Mouse (Mus musculus) forebrain, embryonic 14.5 days (tissue): Measurements from ENCODE around the gene Btbd9. TPM values are rescaled to one million over a fixed set of nuclear protein-coding genes. Genes with fewer than 3 reads are reported as not detected.

Experiments
- ATAC-seq: fragments of 200-750 bp; cut with Nextera tagmentation; 2 replicates; pipeline ENCODE4 v1.8.0; 2017; ENCODE audit warnings: mild to moderate bottlenecking, moderate library complexity
- DNase-seq: peaks from one replicate; pipeline ENCODE4 v3.0.0-alpha.2; 2015; ENCODE audit warnings: low spot score
- H3K27ac ChIP-seq: fragments of 300-500 bp; sonication (generic); 2 replicates; pipeline ENCODE4 v1.5.1; 2014; ENCODE audit warnings: low read depth, mild to moderate bottlenecking, control low read depth, low read length, moderate library complexity
- H3K27me3 ChIP-seq: fragments of 300-500 bp; sonication (generic); replicated peaks from 2 replicates; pipeline ENCODE4 v1.6.1; 2014; ENCODE audit warnings: low read length, control low read depth, mixed read lengths; ENCODE audit not compliant: control insufficient read depth, insufficient read depth
- H3K36me3 ChIP-seq: fragments of 300-500 bp; sonication (generic); 2 replicates; pipeline ENCODE4 v1.6.1; 2014; ENCODE audit warnings: low read length, control low read depth; ENCODE audit not compliant: control insufficient read depth, insufficient read depth
- H3K4me1 ChIP-seq: fragments of 300-500 bp; sonication (generic); 2 replicates; pipeline ENCODE4 v1.6.1; 2014; ENCODE audit warnings: antibody characterized with exemption, low read length, control low read depth; ENCODE audit not compliant: control insufficient read depth, insufficient read depth
- H3K4me2 ChIP-seq: fragments of 300-500 bp; sonication (generic); 2 replicates; pipeline ENCODE4 v1.6.1; 2014; ENCODE audit warnings: mild to moderate bottlenecking, control low read depth, low read length
- H3K4me3 ChIP-seq: fragments of 300-500 bp; sonication (generic); 2 replicates; pipeline ENCODE4 v1.5.1; 2014; ENCODE audit warnings: low read depth, low read length, control low read depth
- H3K9ac ChIP-seq: fragments of 300-500 bp; sonication (generic); 2 replicates; pipeline ENCODE4 v1.6.1; 2014; ENCODE audit warnings: mild to moderate bottlenecking, low read length, control low read depth, moderate library complexity
- H3K9me3 ChIP-seq: fragments of 300-500 bp; sonication (generic); replicated peaks from 2 replicates; pipeline ENCODE4 v1.6.1; 2016; ENCODE audit warnings: low read length, control low read depth, mixed read lengths; ENCODE audit not compliant: control insufficient read depth
- WGBS: fragments of 180-500 bp; shearing (Covaris S2); extraction: QIAGEN DNeasy Blood & Tissue Kit; methylation state at CpG from one replicate; pipeline ENCODE4 v1.1.7; 2014; 5-methylcytosine and 5-hydroxymethylcytosine counted together
- polyA plus RNA-seq: library from polyadenylated mRNA; unstranded; fragments of >200 nt; fragmentation: Nextera tagmentation; extraction: Ambion mirVana; gene quantifications from 2 replicates; pipeline ENCODE4 v1.2.1, GENCODE M21; 2014

The Btbd9 gene
- polyA plus RNA-seq, 1 experiment from 2014 or later: 73.7 TPM

DNA sequence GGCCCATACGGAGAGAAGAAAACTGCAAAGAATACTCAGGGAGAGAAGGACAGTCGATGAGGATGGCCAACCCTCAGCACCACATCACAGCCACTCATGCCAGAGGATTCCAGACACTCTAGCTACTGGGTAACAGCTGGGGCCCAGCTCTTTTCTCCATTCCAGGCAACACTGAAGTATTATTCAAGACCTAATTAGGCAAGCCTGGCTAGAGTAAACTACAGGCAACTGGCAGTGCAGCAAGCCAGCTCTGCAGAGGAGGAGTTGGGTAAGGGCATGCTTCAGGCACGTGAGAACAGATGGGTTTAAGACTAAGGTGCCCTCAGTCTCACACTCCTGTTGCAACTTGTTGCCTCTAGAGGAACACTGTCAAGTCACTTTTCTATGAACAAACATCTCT, 118.0 kb downstream of the Btbd9 start:
- Histone ChIP-seq H3K4me2 (no peak overlapping the region), H3K9ac (no peak overlapping the region), H3K27me3 (no peaks in the 10 kb centered on the region), H3K27ac (no peak overlapping the region), H3K4me3 (no peak overlapping the region), H3K4me1 (peaks cover 39% of the 10 kb centered on the region), H3K36me3 (no peaks in the 10 kb centered on the region), H3K9me3 (no peaks in the 10 kb centered on the region)
- 49% methylated on average over 3 of the region's 3 CpGs for WGBS
- DNase-seq (peak; percentile 60), ATAC-seq (peak; percentile 32; the same call in 1 of the 2 replicates)

DNA sequence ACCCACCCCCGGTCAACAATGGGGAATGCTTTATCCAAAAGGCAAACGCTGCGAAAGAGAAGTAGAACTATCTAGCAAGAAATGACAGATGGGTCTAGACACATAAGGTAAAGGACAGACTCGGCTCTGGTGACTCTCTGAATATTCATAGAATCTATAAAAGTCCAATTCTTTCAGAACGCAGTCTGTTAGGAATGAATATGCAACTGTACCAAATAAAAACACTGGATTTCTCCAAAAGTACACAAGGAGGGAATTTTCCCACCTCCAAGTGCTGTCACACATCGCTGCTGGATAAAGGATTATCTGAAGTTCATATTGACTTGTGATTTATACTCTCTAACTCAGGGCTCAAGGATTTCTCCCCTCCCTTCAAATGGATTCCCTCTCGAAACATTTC, 118.8 kb downstream of the Btbd9 start:
- Histone ChIP-seq H3K27me3 (no peaks in the 10 kb centered on the region), H3K9ac (no peak overlapping the region), H3K27ac (no peak overlapping the region), H3K4me2 (no peak overlapping the region), H3K4me3 (no peak overlapping the region), H3K9me3 (no peaks in the 10 kb centered on the region), H3K4me1 (peaks cover 39% of the 10 kb centered on the region), H3K36me3 (no peaks in the 10 kb centered on the region)
- ATAC-seq (no peak), DNase-seq (no peak)
- 72% methylated on average over 7 of the region's 7 CpGs for WGBS

DNA sequence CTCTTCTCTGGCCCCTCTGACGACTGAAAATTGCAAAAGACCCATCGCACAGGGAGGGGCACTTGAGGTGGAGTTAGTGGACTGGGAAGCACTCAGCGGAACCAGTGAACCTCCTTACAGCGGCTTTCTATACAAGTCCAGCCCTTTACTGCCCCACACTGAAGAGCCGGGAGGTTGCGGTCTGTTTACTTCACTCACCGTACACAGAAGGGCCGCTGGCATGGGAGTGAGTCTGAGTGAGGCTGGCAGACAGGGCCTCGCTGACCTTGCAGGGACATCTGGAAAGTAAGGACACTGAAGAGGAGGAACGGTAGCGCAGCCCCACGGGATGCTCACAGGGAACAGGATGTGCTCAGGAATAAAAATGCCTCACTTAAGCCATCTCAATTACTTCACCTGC, 120.0 kb downstream of the Btbd9 start:
- H3K9me3 ChIP-seq: no peaks in the 10 kb centered on the region
- no peak overlapping the region for H3K27ac ChIP-seq
- H3K4me2 ChIP-seq: no peak overlapping the region
- no peak overlapping the region for H3K4me3 ChIP-seq
- H3K9ac ChIP-seq: no peak overlapping the region
- WGBS: 69% methylated on average over 12 of the region's 12 CpGs
- no peaks in the 10 kb centered on the region for H3K36me3 ChIP-seq
- no peaks in the 10 kb centered on the region for H3K27me3 ChIP-seq
- ATAC-seq: no peak
- DNase-seq: no peak
- H3K4me1 ChIP-seq: peaks cover 37% of the 10 kb centered on the region

DNA sequence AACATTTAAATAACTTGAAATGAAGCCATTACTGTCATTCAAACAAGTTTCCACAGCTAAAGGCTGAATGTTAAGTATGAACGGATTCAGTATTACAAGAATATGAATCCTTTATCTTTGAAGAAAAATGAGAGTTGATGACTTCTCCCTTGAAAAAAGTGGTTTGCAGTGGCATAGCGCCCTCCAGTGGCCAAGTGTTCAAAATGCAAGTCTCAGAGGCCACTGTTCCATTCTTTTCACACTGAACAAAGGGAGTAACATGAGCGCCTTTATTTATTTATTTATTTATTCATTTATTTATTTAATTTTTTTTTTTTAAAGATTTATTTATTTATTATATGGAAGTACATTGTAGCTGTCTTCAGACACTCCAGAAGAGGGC, 121.4 kb downstream of the Btbd9 start:
- 0 out of 2 replicates have a peak, but pooled peaks have one; percentile 24 for ATAC-seq
- no peaks in the 10 kb centered on the region for H3K27me3 ChIP-seq
- H3K9ac ChIP-seq: no peak overlapping the region
- no peak overlapping the region for H3K27ac ChIP-seq
- H3K4me1 ChIP-seq: peaks cover 29% of the 10 kb centered on the region
- H3K36me3 ChIP-seq: no peaks in the 10 kb centered on the region
- no peak overlapping the region for H3K4me2 ChIP-seq
- DNase-seq: peak; percentile 89
- WGBS: 13% methylated on average over 3 of the region's 3 CpGs
- no peaks in the 10 kb centered on the region for H3K9me3 ChIP-seq
- no peak overlapping the region for H3K4me3 ChIP-seq

DNA sequence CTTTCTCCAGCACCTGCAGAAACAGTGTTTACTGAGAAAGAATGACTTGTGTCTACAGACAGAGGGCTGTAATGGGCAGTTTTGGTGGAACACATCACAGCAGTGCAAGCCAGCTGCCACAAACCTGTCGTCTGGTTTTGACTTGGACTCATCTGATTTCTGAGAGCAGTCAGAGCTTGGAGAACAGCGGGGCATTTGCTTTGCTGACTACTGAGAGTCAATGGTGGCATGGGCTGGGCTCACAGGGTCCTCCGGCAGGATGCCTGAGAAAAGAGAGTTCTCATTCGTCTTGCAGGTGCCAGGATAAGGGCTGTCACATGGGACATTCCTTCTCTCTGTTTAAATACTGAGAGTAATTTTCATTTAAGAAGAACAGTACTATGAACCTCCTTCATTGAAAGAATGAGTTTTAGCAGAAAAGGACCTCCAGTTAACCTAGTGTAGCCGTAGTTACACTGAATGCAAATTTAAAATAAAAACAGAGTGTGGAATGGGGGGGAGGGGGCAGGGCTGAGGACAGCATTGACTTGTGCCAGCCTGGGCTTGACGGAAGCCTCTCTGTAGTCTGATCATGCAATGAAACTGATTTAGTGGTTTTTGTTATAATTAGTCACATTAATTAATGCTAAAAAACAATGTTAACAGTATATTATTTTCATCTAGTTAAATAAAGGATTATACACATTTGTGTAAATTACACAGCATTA, 122.0 kb downstream of the Btbd9 start:
- ATAC-seq: 0 out of 2 replicates have a peak, but pooled peaks have one; percentile 40
- peak overlapping the region; percentile 5; the same call in 1 of the 2 replicates for H3K27ac ChIP-seq
- H3K4me2 ChIP-seq: no peak overlapping the region
- no peak overlapping the region for H3K9ac ChIP-seq
- no peak for DNase-seq
- H3K36me3 ChIP-seq: no peaks in the 10 kb centered on the region
- H3K27me3 ChIP-seq: no peaks in the 10 kb centered on the region
- no peaks in the 10 kb centered on the region for H3K9me3 ChIP-seq
- no peak overlapping the region for H3K4me3 ChIP-seq
- 36% methylated on average over 6 of the region's 6 CpGs for WGBS
- H3K4me1 ChIP-seq: peaks cover 27% of the 10 kb centered on the region

DNA sequence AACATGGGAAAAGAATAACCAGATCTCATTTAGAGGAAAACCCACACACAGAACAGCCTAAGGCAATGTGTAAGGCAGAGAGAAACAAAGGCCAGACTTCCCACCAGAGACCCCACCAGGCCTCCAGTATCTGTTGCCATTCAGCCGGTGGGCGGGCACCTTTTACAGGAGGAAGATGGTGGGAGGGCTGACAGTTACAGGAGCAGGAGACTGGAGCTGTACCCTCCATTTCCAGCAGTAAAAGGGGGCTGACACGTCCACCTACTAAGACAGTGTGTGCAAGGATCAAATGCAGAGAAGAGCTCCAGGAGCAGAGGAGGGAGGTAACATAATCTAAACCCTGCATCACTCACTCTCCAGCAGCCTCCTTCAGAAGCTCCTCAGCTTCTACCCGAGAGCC, 123.0 kb downstream of the Btbd9 start:
- Histone ChIP-seq H3K4me1 (peaks cover 21% of the 10 kb centered on the region), H3K9ac (no peak overlapping the region; the same call in 1 of the 2 replicates), H3K27me3 (no peaks in the 10 kb centered on the region), H3K27ac (no peak overlapping the region), H3K9me3 (no peaks in the 10 kb centered on the region), H3K4me2 (no peak overlapping the region), H3K4me3 (no peak overlapping the region), H3K36me3 (no peaks in the 10 kb centered on the region)
- no peak for ATAC-seq
- no peak for DNase-seq
- WGBS: 31% methylated on average over 4 of the region's 4 CpGs

DNA sequence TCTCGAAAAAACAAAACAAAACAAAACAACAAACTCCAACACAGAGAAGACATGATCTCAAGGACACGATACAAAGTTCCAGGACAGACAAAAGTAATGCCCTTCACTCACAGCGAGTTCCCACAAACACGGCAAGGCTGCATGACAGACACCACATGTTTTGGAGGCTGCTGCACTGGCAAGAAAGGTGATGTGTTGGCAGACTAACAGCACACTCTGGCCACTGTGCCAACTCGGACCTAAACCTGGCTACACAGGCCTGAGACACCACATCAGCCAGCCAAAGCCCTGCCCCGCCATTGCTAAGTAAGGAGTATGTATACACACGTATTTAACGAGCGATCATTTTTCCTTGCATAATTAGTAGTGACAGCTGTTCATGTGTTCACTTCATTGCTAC, 123.9 kb downstream of the Btbd9 start:
- DNase-seq (no peak), ATAC-seq (no peak)
- Histone ChIP-seq H3K27me3 (no peaks in the 10 kb centered on the region), H3K4me3 (no peak overlapping the region), H3K9ac (no peak overlapping the region), H3K36me3 (no peaks in the 10 kb centered on the region), H3K9me3 (no peaks in the 10 kb centered on the region), H3K4me2 (no peak overlapping the region), H3K27ac (no peak overlapping the region), H3K4me1 (peaks cover 15% of the 10 kb centered on the region)
- 73% methylated on average over 9 of the region's 9 CpGs for WGBS

DNA sequence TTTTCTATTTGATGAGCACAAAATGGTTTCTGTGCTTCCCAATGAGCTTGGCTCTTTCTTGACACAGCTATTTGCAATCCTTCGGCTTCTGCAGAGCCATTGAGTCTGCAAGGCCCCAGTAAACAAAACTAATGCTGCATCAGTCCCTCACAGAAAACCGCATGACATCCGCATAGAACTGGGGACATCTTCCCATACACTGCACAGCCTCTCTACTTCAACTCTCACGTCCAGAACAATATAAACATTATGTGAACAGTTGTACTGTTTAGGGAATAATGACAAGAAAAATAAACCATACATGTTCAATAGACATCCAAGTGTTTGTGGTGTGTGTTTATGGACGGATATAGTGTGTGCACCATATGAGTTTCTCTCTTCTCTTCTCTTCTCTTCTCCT, 127.7 kb downstream of the Btbd9 start:
- H3K4me3 ChIP-seq: no peak overlapping the region
- no peak for ATAC-seq
- no peaks in the 10 kb centered on the region for H3K36me3 ChIP-seq
- DNase-seq: no peak
- no peak overlapping the region for H3K9ac ChIP-seq
- no peak overlapping the region for H3K27ac ChIP-seq
- no peaks in the 10 kb centered on the region for H3K9me3 ChIP-seq
- H3K4me1 ChIP-seq: peaks cover 3% of the 10 kb centered on the region; the same call in 1 of the 2 replicates
- 88% methylated on average over 5 of the region's 5 CpGs for WGBS
- H3K4me2 ChIP-seq: no peak overlapping the region
- no peaks in the 10 kb centered on the region for H3K27me3 ChIP-seq

DNA sequence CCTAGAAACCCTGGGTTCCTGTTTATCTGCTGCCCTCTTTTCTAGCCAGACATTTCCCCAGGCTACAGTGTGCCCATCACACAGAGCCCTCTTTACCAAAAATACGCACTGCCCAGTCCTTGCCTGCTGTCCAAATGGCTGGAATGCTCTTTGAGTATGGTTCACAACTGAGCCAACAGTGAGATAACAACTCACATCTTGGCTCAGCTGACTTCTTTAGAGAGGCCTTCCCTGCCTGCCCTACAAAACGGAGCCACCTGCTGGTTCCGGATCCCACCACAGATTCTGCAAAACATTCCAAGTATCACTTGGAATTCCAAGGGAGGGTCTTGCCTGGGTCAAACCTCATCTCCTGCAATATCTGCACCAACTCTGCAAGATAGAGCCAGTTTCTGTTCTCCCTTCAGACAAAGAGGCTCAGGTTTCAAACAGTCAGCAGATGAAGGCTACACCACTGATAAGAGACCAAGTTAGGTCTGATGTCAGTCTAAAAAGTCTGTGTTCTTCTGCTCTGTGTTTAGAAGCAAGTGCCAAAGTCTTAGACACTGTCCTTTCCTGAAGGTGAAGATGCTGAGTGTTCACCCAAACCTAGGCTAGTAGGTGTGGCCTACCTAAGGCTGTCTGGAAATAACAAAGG, 130.4 kb downstream of the Btbd9 start:
- H3K4me2 ChIP-seq: no peak overlapping the region
- DNase-seq: no peak
- no peak overlapping the region for H3K4me3 ChIP-seq
- H3K9me3 ChIP-seq: no peaks in the 10 kb centered on the region
- no peaks in the 10 kb centered on the region for H3K27me3 ChIP-seq
- no peak overlapping the region for H3K9ac ChIP-seq
- no peak for ATAC-seq
- no peaks in the 10 kb centered on the region for H3K36me3 ChIP-seq
- no peak overlapping the region for H3K27ac ChIP-seq
- 96% methylated on average over 3 of the region's 3 CpGs for WGBS
- no peaks in the 10 kb centered on the region for H3K4me1 ChIP-seq
